Mouse (Mus musculus) intestine, embryonic 15.5 days (tissue): Measurements from ENCODE around the gene Heg1. TPM values are rescaled to one million over a fixed set of nuclear protein-coding genes. Genes with fewer than 3 reads are reported as not detected.
A peak's percentile ranks its signal among the peaks of the same experiment; 100 is the strongest.

Source experiments
- ATAC-seq: fragments of 200-750 bp; cut with Nextera tagmentation; 2 replicates; pipeline ENCODE4 v1.8.0; 2017; ENCODE audit warnings: moderate TSS enrichment, moderate library complexity
- H3K27ac ChIP-seq: fragments of 300-500 bp; sonication (generic); 2 replicates; pipeline ENCODE4 v1.5.1; 2015; ENCODE audit warnings: mild to moderate bottlenecking, inconsistent platforms
- H3K27me3 ChIP-seq: fragments of 300-500 bp; sonication (generic); replicated peaks from 2 replicates; pipeline ENCODE4 v1.6.1; 2015; ENCODE audit warnings: inconsistent platforms
- H3K36me3 ChIP-seq: fragments of 300-500 bp; sonication (generic); 2 replicates; pipeline ENCODE4 v1.6.1; 2015; ENCODE audit warnings: inconsistent platforms
- H3K4me1 ChIP-seq: fragments of 300-500 bp; sonication (generic); replicated peaks from 2 replicates; pipeline ENCODE4 v1.6.1; 2015; ENCODE audit warnings: inconsistent platforms
- H3K4me2 ChIP-seq: fragments of 300-500 bp; sonication (generic); replicated peaks from 2 replicates; pipeline ENCODE4 v1.6.1; 2015; ENCODE audit warnings: mild to moderate bottlenecking, inconsistent platforms
- H3K4me3 ChIP-seq: fragments of 300-500 bp; sonication (generic); replicated peaks from 2 replicates; pipeline ENCODE4 v1.5.1; 2015; ENCODE audit warnings: inconsistent platforms
- H3K9ac ChIP-seq: fragments of 300-500 bp; sonication (generic); 2 replicates; pipeline ENCODE4 v1.6.1; 2015; ENCODE audit warnings: inconsistent platforms
- H3K9me3 ChIP-seq: fragments of 300-500 bp; sonication (generic); 2 replicates; pipeline ENCODE4 v1.6.1; 2016; ENCODE audit warnings: inconsistent platforms
- WGBS: fragments of 180-500 bp; shearing (Covaris S2); methylation state at CpG from one replicate; pipeline ENCODE4 v1.1.7; 2015; 5-methylcytosine and 5-hydroxymethylcytosine counted together
- polyA plus RNA-seq: library from polyadenylated mRNA; unstranded; fragments of >200 nt; fragmentation: Nextera tagmentation; extraction: Ambion mirVana; gene quantifications from 2 replicates; pipeline ENCODE4 v1.2.1, GENCODE M21; 2015

Gene Heg1
- polyA plus RNA-seq = 21.2 and 21.4 TPM in 2 replicates

DNA sequence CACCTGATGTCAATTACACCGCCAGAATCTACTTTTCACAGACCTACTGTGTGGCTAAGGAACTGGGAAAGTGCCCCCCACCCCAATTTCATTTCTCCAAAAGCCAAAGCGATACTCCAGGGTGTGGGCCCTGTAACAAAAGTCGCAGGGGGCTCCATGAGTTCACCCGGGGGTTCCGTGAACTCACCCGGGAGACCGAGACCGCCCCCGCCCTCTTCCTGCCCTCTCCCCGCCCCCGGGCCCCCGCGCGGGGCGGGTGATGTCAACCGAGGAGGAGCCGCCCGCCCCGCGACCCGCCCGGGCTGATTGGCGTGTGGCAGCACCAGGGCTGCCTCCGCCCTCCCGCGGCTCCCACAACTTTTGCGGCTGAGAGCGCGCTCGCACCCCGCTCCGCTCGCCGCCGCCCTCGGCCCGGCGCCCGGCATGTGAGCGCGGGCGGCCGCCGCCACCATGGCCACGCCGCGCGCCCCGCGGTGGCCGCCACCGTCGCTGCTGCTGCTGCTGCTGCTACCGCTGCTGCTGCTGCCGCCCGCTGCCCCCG is at the start of gene Heg1:
Heg1 (plus strand) TSS at position 209 of the 541 bp plus-strand sequence.
- Histone ChIP-seq H3K27ac (peak within 1 kb of the TSS; percentile 83), H3K4me2 (peak within 1 kb of the TSS; percentile 91), H3K36me3 (no peaks in the 10 kb centered on the region), H3K9me3 (no peaks in the 10 kb centered on the region), H3K4me1 (peaks cover 18% of the 10 kb centered on the region), H3K9ac (peak within 1 kb of the TSS; percentile 95), H3K27me3 (no peaks in the 10 kb centered on the region), H3K4me3 (peak within 1 kb of the TSS; percentile 87)
- WGBS = under 1% methylated on average over 37 of the region's 57 CpGs
- peak; percentile 93 for ATAC-seq

DNA sequence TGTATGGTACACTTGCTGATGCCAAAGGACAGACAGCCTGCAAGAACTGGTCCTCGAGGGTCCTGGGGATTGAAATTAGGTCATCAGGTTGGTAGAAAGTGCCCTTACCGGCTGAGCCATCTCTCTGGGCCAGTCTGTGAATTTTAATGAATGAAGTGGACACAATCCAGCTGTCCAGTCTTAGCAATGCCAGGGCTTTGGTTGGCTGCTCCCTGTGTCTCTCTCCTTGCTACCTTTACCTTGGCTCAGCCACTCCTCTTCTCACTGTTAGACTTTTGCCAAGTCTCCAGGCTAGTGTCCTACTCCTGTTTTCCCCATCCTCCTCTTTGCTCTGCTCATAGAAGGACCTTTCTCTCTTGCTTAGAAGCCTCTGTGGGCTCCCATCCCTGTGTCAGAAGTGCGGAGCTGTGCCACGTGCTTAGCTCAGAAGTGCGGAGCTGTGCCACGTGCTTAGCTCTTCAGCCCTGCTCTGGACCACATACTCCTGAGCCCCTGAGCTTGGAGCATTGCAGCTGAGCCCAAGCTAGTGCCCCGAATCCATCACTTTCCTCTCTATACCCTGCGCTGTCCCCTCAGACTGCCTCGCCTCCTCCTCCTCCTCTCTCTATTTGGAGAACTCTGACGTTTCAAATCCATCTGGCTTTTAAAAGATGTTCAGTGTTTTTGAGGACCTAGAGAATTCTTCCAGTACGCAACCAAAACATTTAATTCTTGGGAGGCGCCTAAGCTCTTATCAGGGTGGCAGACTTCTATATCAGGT is 48.2 kb upstream of the Heg1 start:
- no peaks in the 10 kb centered on the region for H3K27me3 ChIP-seq
- ATAC-seq = no peak
- no peak overlapping the region for H3K4me3 ChIP-seq
- H3K4me1 ChIP-seq = no peaks in the 10 kb centered on the region
- H3K27ac ChIP-seq = no peak overlapping the region
- 71% methylated on average over 12 of the region's 12 CpGs for WGBS
- H3K9me3 ChIP-seq = no peaks in the 10 kb centered on the region
- H3K4me2 ChIP-seq = no peak overlapping the region
- no peak overlapping the region for H3K9ac ChIP-seq
- H3K36me3 ChIP-seq = no peaks in the 10 kb centered on the region

DNA sequence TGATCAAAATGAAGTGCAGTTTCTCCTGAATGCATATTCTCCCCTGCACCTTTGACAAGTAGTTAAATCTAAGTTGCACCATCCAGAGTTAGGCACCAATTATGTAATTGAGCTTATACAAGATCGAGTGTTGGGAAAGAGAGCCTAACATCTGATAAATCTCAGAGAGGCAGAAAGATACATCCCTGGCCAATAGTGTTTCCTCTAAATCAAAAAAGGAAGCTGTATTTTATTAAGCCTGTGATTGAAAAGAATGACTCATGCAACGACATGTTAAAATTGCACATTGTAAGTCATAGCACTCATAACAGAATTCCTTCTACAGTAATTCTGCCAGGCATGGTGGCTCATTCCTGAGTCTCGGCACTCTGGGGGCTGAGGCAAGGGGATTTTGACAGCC is 42.4 kb upstream of the Heg1 start:
- H3K4me2 ChIP-seq = no peak overlapping the region
- no peak overlapping the region for H3K9ac ChIP-seq
- H3K4me1 ChIP-seq = no peaks in the 10 kb centered on the region
- H3K27me3 ChIP-seq = no peaks in the 10 kb centered on the region
- no peaks in the 10 kb centered on the region for H3K9me3 ChIP-seq
- 46% methylated on average over 3 of the region's 3 CpGs for WGBS
- no peak for ATAC-seq
- no peak overlapping the region for H3K27ac ChIP-seq
- H3K4me3 ChIP-seq = no peak overlapping the region
- H3K36me3 ChIP-seq = no peaks in the 10 kb centered on the region

DNA sequence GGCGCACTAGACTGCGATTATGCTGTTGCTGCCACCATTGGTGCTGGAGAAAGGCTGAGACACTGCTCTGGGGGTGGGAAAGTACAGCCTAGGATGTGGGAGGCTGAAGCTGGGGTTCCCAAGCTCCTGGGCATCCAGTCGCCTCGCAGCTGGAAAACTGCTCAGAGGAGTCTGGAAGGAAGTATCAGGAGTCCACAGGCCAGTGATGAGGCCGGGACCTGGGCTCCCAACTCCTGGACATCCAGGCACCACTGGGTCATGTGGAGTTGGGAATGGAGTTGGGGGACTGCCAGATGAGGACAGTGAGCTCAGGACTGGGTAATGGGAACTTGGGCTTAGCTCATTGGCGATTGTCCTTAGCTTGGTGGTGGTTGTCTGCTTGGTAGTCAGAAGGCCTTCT is 31.1 kb upstream of the Heg1 start:
- 91% methylated on average over 6 of the region's 6 CpGs for WGBS
- H3K4me1 ChIP-seq = no peaks in the 10 kb centered on the region
- H3K4me3 ChIP-seq = no peak overlapping the region
- H3K27me3 ChIP-seq = no peaks in the 10 kb centered on the region
- ATAC-seq = no peak
- H3K9me3 ChIP-seq = no peaks in the 10 kb centered on the region
- no peak overlapping the region for H3K9ac ChIP-seq
- H3K27ac ChIP-seq = no peak overlapping the region
- no peak overlapping the region for H3K4me2 ChIP-seq
- no peaks in the 10 kb centered on the region for H3K36me3 ChIP-seq

DNA sequence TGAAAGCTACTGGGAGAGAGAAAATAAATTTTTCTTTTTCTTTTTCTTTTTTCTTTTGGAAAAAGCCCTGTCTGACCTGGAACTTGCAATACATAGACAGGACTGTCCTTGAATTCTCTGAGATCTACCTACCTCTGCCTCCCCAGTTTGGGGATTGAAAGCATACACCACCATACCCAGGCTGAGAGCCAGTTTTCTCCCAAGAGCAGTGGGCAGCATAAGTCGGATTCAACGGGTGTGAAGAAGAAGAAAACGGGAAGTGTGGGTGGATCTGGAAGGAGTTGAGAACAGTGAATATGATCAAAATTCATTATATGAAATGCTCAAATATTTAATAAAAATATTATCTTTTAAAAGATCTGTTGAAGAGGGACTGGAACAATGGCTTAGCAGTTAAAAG is 28.7 kb upstream of the Heg1 start:
- Histone ChIP-seq H3K4me3 (no peak overlapping the region), H3K27me3 (no peaks in the 10 kb centered on the region), H3K27ac (no peak overlapping the region), H3K4me1 (no peaks in the 10 kb centered on the region), H3K4me2 (no peak overlapping the region), H3K9ac (no peak overlapping the region), H3K36me3 (no peaks in the 10 kb centered on the region), H3K9me3 (no peaks in the 10 kb centered on the region)
- whole genome bisulfite sequencing = 94% methylated on average over 3 of the region's 3 CpGs
- ATAC-seq = no peak

DNA sequence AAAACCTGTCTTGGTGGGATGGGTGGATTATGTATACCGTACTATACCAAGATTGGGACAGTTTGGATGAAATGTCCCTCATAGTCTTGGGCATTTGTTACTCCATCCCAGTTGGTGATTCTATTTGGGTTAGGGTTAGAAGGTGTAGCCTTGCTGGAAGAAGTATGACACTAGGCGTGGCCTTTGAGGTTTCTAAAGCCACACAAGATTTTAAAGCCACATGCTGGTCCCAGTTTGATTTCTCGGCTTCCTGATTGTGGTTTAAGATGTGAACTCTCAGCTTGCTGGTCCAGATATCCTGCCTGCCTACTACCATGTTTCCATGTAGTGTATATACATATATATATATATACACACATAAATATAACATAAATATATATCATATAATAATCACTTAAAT is 27.0 kb upstream of the Heg1 start:
- no peak for ATAC-seq
- H3K9ac ChIP-seq = no peak overlapping the region
- no peaks in the 10 kb centered on the region for H3K36me3 ChIP-seq
- H3K27ac ChIP-seq = no peak overlapping the region
- 82% methylated on average over 3 of the region's 3 CpGs for WGBS
- H3K4me2 ChIP-seq = no peak overlapping the region
- no peaks in the 10 kb centered on the region for H3K27me3 ChIP-seq
- H3K4me1 ChIP-seq = no peaks in the 10 kb centered on the region
- H3K9me3 ChIP-seq = no peaks in the 10 kb centered on the region
- no peak overlapping the region for H3K4me3 ChIP-seq

DNA sequence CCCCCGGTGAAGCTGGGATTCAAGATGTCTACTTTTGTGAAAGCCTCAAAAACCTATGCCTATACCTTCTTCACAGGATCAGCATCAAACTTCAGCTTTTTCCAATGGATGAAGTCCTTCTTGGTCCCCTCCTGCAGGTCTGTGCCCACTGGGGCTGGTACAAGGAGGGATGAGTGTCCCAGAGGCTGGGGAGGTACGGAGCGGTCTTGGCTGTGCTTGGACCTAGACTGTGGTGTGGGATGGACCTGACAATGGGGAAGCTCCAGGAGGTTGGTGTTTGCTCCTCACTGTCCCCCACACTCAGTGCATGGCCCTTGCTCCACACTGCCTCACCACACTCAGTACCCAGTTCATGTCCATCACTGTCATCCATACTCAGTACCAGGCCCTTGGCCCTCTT is 26.0 kb upstream of the Heg1 start:
- no peak overlapping the region for H3K27ac ChIP-seq
- no peaks in the 10 kb centered on the region for H3K36me3 ChIP-seq
- H3K9me3 ChIP-seq = no peaks in the 10 kb centered on the region
- 93% methylated on average over 3 of the region's 3 CpGs for whole genome bisulfite sequencing
- no peak overlapping the region for H3K9ac ChIP-seq
- no peak overlapping the region for H3K4me3 ChIP-seq
- no peaks in the 10 kb centered on the region for H3K4me1 ChIP-seq
- no peak for ATAC-seq
- no peak overlapping the region for H3K4me2 ChIP-seq
- no peaks in the 10 kb centered on the region for H3K27me3 ChIP-seq

DNA sequence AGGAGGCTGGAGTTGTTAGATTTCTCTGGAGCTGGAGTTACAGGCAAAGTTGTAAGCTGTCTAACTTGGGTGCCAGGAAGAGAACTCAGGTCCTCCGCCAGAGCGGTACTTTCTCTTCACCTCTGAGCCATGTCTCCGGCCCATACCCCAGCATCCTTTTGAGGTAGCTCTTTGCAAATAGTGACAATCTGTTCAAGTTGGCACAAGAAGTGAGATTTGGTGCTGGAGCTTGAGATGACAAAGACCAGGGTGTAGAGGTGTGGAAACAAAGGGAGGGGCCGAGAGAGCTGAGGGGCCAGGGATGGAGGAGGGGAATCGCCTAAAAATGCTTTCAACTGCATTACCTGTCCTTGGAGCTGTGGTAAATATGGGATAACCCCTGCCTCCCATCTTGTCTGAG is 24.6 kb upstream of the Heg1 start:
- no peaks in the 10 kb centered on the region for H3K36me3 ChIP-seq
- ATAC-seq = no peak
- H3K9me3 ChIP-seq = no peaks in the 10 kb centered on the region
- H3K4me2 ChIP-seq = no peak overlapping the region
- no peak overlapping the region for H3K4me3 ChIP-seq
- 88% methylated on average over 5 of the region's 5 CpGs for WGBS
- no peaks in the 10 kb centered on the region for H3K27me3 ChIP-seq
- H3K9ac ChIP-seq = no peak overlapping the region
- no peaks in the 10 kb centered on the region for H3K4me1 ChIP-seq
- no peak overlapping the region for H3K27ac ChIP-seq

DNA sequence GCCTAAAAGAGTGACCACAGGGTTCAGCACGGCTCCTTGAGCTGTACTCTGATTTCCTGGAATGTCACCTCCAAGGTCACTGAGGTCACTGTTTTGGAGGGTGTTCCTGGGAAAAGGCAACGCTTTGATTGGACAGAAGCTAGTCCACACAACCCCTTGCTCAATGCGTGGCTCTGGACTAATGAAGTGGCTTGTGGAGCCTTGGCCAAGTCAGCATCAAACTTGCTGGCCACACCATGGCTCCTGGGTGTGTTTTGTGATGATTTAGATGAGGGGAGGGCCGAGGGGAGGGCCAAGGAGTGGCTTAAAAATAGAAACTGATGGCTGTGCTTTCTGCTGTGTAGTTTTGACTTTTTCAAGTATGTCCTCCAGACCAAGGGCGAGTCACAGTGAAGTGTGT is 24.0 kb upstream of the Heg1 start:
- H3K36me3 ChIP-seq = no peaks in the 10 kb centered on the region
- no peak for ATAC-seq
- H3K9me3 ChIP-seq = no peaks in the 10 kb centered on the region
- no peaks in the 10 kb centered on the region for H3K4me1 ChIP-seq
- no peak overlapping the region for H3K27ac ChIP-seq
- no peak overlapping the region for H3K4me3 ChIP-seq
- H3K4me2 ChIP-seq = no peak overlapping the region
- H3K9ac ChIP-seq = no peak overlapping the region
- WGBS = 65% methylated on average over 5 of the region's 5 CpGs
- no peaks in the 10 kb centered on the region for H3K27me3 ChIP-seq

DNA sequence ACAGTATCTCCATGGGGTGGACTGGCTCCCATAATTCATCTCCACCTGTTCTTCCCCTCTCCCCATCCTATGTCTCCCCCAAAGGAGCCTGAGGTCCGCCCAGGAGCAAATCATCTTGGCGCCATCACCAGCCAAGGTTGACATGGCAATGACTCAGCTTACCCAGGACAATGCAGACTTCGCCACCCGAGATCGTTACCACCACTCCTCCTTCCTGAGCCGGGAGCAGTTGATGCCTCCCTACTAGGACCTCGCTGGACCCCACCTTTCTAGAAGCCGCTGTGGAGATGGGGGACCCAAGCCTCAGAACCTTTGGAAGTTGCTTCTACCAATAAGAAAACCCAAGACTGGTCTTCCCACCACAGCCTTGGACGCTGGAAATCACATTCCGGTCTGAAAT is 21.3 kb upstream of the Heg1 start:
- no peaks in the 10 kb centered on the region for H3K27me3 ChIP-seq

DNA sequence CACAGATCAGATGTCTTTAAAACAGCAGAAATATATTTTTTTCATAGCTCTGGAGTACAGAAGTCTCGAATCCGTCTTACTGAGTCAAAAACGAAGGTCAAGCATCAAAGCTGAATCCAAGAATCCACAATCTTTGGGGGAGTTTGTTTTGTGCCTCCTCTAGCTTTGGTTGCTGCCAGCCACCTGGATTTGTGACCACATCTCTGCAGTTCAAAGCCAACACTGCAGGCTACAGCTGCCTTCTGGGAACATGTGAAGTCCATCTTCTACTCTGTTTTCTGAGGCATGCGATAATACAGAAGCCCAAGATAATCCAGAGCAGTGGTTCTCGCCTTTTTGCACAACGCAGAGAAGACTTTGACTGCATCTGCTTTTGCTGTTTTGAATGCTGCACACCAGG is 17.9 kb upstream of the Heg1 start:
- ATAC-seq = no peak
- no peak overlapping the region for H3K4me3 ChIP-seq
- 79% methylated on average over 6 of the region's 6 CpGs for WGBS

More for the DNA sequence above, 21.3 kb upstream of the Heg1 start:
- no peak overlapping the region for H3K4me3 ChIP-seq
- H3K36me3 ChIP-seq = no peaks in the 10 kb centered on the region
- no peaks in the 10 kb centered on the region for H3K9me3 ChIP-seq
- H3K4me1 ChIP-seq = no peaks in the 10 kb centered on the region
- no peak for ATAC-seq
- H3K4me2 ChIP-seq = no peak overlapping the region
- no peak overlapping the region for H3K9ac ChIP-seq
- H3K27ac ChIP-seq = no peak overlapping the region
- WGBS = 93% methylated on average over 10 of the region's 10 CpGs

DNA sequence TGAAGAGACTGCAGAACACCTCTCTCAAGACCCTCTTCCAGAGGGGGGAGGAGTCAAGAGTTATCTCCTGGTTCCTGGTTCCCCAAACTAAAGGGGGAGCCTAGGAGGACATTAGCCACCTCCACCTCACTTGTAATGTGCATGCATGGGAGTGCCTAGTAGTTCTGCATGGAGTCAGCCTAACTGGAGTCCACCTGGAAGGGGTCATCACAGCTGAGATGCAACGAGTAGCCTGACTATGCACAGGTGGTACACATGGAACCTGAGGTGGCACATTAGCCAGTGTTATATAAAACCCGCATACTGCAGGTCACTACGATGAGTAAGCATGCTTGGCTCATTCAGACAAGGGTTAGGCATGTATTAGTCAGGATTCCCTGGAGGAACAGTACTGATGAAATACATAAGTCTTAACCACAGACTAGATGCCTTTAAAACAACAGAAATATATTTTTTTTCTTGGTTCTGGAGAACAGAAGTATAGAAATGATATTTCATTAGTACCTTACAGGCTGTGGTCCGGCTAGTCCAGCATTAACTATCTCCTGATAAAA is 17.1 kb upstream of the Heg1 start:
- ATAC-seq = no peak
- Histone ChIP-seq H3K9ac (no peak overlapping the region), H3K4me3 (no peak overlapping the region), H3K4me2 (no peak overlapping the region), H3K27ac (no peak overlapping the region), H3K9me3 (no peaks in the 10 kb centered on the region), H3K36me3 (no peaks in the 10 kb centered on the region), H3K27me3 (no peaks in the 10 kb centered on the region), H3K4me1 (0 out of 2 replicates have a peak, but pooled peaks cover 3% of the 10 kb centered on the region)
- WGBS = 89% methylated on average over 4 of the region's 4 CpGs

More for the DNA sequence above, 17.9 kb upstream of the Heg1 start:
- 0 out of 2 replicates have a peak, but pooled peaks cover 3% of the 10 kb centered on the region for H3K4me1 ChIP-seq
- no peaks in the 10 kb centered on the region for H3K36me3 ChIP-seq
- H3K9me3 ChIP-seq = no peaks in the 10 kb centered on the region
- no peak overlapping the region for H3K4me2 ChIP-seq
- no peak overlapping the region for H3K9ac ChIP-seq
- H3K27me3 ChIP-seq = no peaks in the 10 kb centered on the region
- H3K27ac ChIP-seq = no peak overlapping the region

DNA sequence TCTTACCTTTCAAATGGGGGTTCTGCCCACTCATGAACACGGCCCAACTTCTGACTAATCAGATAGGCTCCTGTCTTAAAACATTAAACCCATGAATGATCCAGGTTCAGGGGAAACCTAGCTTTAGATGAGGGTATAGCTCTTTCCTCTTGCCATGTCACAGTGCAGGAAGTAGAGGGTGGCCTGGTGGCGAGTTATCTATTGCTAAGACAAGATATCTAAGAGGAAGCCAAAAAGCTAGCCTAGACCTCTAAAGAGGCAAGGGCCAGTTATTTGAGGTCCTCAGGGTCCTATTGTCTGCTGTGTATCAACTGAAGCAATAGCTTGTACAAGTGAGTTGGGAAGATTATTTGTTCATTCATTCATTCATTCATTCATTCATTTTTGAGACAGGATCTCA is 15.7 kb upstream of the Heg1 start:
- H3K4me3 ChIP-seq = no peak overlapping the region
- no peak overlapping the region for H3K9ac ChIP-seq
- no peak for ATAC-seq
- H3K27me3 ChIP-seq = no peaks in the 10 kb centered on the region
- H3K27ac ChIP-seq = no peak overlapping the region
- 0 out of 2 replicates have a peak, but pooled peaks cover 4% of the 10 kb centered on the region for H3K4me1 ChIP-seq
- WGBS = 94% methylated on average over 2 of the region's 2 CpGs
- H3K4me2 ChIP-seq = no peak overlapping the region
- H3K36me3 ChIP-seq = no peaks in the 10 kb centered on the region
- no peaks in the 10 kb centered on the region for H3K9me3 ChIP-seq
